Mouse (Mus musculus): Measurements from ENCODE around the gene A4gnt. TPM values are rescaled to one million over a fixed set of nuclear protein-coding genes. Genes with fewer than 3 reads are reported as not detected.

Gene A4gnt
- polyA plus RNA-seq, 1 experiment, result not detected

- Histone ChIP-seq H3K27ac (ENCODE audit: insufficient read depth, low read depth, low read length) (no peak overlapping the region), H3K4me1 (ENCODE audit: control insufficient read depth, insufficient read depth, low read length) (no peaks in the 10 kb centered on the region), H3K4me3 (ENCODE audit: insufficient read depth, low read length) (no peak overlapping the region)
- TF ChIP-seq CTCF (IDR thresholded peaks at IDR 0.05; ENCODE audit: low read depth, low read length), result no peak
- no peak for TF ChIP-seq POLR2A (IDR thresholded peaks at IDR 0.05; ENCODE audit: borderline replicate concordance, low read depth, low read length)
Observed at GRCm38 (mm10) chr9:99603566-99603965, 8.7 kb upstream of the A4gnt start.

- no peak overlapping the region for H3K27ac ChIP-seq (ENCODE audit: insufficient read depth, low read depth, low read length)
- no peaks in the 10 kb centered on the region for H3K4me1 ChIP-seq (ENCODE audit: control insufficient read depth, insufficient read depth, low read length)
- TF ChIP-seq POLR2A (IDR thresholded peaks at IDR 0.05; ENCODE audit: borderline replicate concordance, low read depth, low read length) (no peak), CTCF (IDR thresholded peaks at IDR 0.05; ENCODE audit: low read depth, low read length) (no peak)
- no peak overlapping the region for H3K4me3 ChIP-seq (ENCODE audit: insufficient read depth, low read length)
Observed at GRCm38 (mm10) chr9:99619688-99620087, 7.4 kb downstream of the A4gnt start.

GRCm38 (mm10) chr9:99620196-99620595 is 7.9 kb downstream of the A4gnt start:
- no peak for TF ChIP-seq CTCF (IDR thresholded peaks at IDR 0.05; ENCODE audit: low read depth, low read length)
- no peak for TF ChIP-seq POLR2A (IDR thresholded peaks at IDR 0.05; ENCODE audit: borderline replicate concordance, low read depth, low read length)
- H3K27ac ChIP-seq (ENCODE audit: insufficient read depth, low read depth, low read length), result no peak overlapping the region
- no peaks in the 10 kb centered on the region for H3K4me1 ChIP-seq (ENCODE audit: control insufficient read depth, insufficient read depth, low read length)
- H3K4me3 ChIP-seq (ENCODE audit: insufficient read depth, low read length), result no peak overlapping the region

GRCm38 (mm10) chr9:99622034-99622433 is 9.7 kb downstream of the A4gnt start:
- TF ChIP-seq POLR2A (IDR thresholded peaks at IDR 0.05; ENCODE audit: borderline replicate concordance, low read depth, low read length) (no peak), CTCF (IDR thresholded peaks at IDR 0.05; ENCODE audit: low read depth, low read length) (no peak)
- no peak overlapping the region for H3K27ac ChIP-seq (ENCODE audit: insufficient read depth, low read depth, low read length)
- H3K4me3 ChIP-seq (ENCODE audit: insufficient read depth, low read length), result no peak overlapping the region
- no peaks in the 10 kb centered on the region for H3K4me1 ChIP-seq (ENCODE audit: control insufficient read depth, insufficient read depth, low read length)

- no peak overlapping the region for H3K27ac ChIP-seq (ENCODE audit: insufficient read depth, low read depth, low read length)
- H3K4me3 ChIP-seq (ENCODE audit: insufficient read depth, low read length), result no peak overlapping the region
- no peaks in the 10 kb centered on the region for H3K4me1 ChIP-seq (ENCODE audit: control insufficient read depth, insufficient read depth, low read length)
- no peak for TF ChIP-seq POLR2A (IDR thresholded peaks at IDR 0.05; ENCODE audit: borderline replicate concordance, low read depth, low read length)
- no peak for TF ChIP-seq CTCF (IDR thresholded peaks at IDR 0.05; ENCODE audit: low read depth, low read length)
Observed at GRCm38 (mm10) chr9:99622966-99623365, 10.7 kb downstream of the A4gnt start.

GRCm38 (mm10) chr9:99624117-99624516 is 11.8 kb downstream of the A4gnt start:
- Histone ChIP-seq H3K4me3 (ENCODE audit: insufficient read depth, low read length) (no peak overlapping the region), H3K4me1 (ENCODE audit: control insufficient read depth, insufficient read depth, low read length) (no peaks in the 10 kb centered on the region), H3K27ac (ENCODE audit: insufficient read depth, low read depth, low read length) (no peak overlapping the region)
- TF ChIP-seq CTCF (IDR thresholded peaks at IDR 0.05; ENCODE audit: low read depth, low read length), result no peak
- TF ChIP-seq POLR2A (IDR thresholded peaks at IDR 0.05; ENCODE audit: borderline replicate concordance, low read depth, low read length), result no peak

- TF ChIP-seq CTCF (IDR thresholded peaks at IDR 0.05; ENCODE audit: low read depth, low read length) (no peak), POLR2A (IDR thresholded peaks at IDR 0.05; ENCODE audit: borderline replicate concordance, low read depth, low read length) (no peak)
- Histone ChIP-seq H3K4me3 (ENCODE audit: insufficient read depth, low read length) (no peak overlapping the region), H3K27ac (ENCODE audit: insufficient read depth, low read depth, low read length) (no peak overlapping the region), H3K4me1 (ENCODE audit: control insufficient read depth, insufficient read depth, low read length) (no peaks in the 10 kb centered on the region)
Observed at GRCm38 (mm10) chr9:99628581-99628980, 16.3 kb downstream of the A4gnt start.

- TF ChIP-seq POLR2A (IDR thresholded peaks at IDR 0.05; ENCODE audit: borderline replicate concordance, low read depth, low read length) (no peak), CTCF (IDR thresholded peaks at IDR 0.05; ENCODE audit: low read depth, low read length) (no peak)
- Histone ChIP-seq H3K27ac (ENCODE audit: insufficient read depth, low read depth, low read length) (no peak within 1 kb of the TSS), H3K4me3 (ENCODE audit: insufficient read depth, low read length) (no peak within 1 kb of the TSS), H3K4me1 (ENCODE audit: control insufficient read depth, insufficient read depth, low read length) (no peaks in the 10 kb centered on the region)
Observed at GRCm38 (mm10) chr9:99629281-99630011, 17.1 kb downstream of the A4gnt start, which contains the start of gene Dzip1l. Gene Dzip1l, plus strand, starts transcription at chr9:99629496.

GRCm38 (mm10) chr9:99630071-99630470 is 17.8 kb downstream of the A4gnt start:
- TF ChIP-seq POLR2A (IDR thresholded peaks at IDR 0.05; ENCODE audit: borderline replicate concordance, low read depth, low read length) (no peak), CTCF (IDR thresholded peaks at IDR 0.05; ENCODE audit: low read depth, low read length) (no peak)
- Histone ChIP-seq H3K4me1 (ENCODE audit: control insufficient read depth, insufficient read depth, low read length) (no peaks in the 10 kb centered on the region), H3K27ac (ENCODE audit: insufficient read depth, low read depth, low read length) (no peak overlapping the region), H3K4me3 (ENCODE audit: insufficient read depth, low read length) (no peak overlapping the region)

GRCm38 (mm10) chr9:99630528-99631125 is 18.3 kb downstream of the A4gnt start:
- TF ChIP-seq CTCF (IDR thresholded peaks at IDR 0.05; ENCODE audit: low read depth, low read length), result no peak
- TF ChIP-seq POLR2A (IDR thresholded peaks at IDR 0.05; ENCODE audit: borderline replicate concordance, low read depth, low read length), result no peak

More at GRCm38 (mm10) chr9:99630528-99631125, 18.3 kb downstream of the A4gnt start:
- Histone ChIP-seq H3K27ac (ENCODE audit: insufficient read depth, low read depth, low read length) (no peak overlapping the region), H3K4me3 (ENCODE audit: insufficient read depth, low read length) (no peak overlapping the region), H3K4me1 (ENCODE audit: control insufficient read depth, insufficient read depth, low read length) (no peaks in the 10 kb centered on the region)
